Mouse (Mus musculus) heart, embryonic 11.5 days (tissue): Measurements from ENCODE around the gene Nrxn1. TPM values are rescaled to one million over a fixed set of nuclear protein-coding genes. Genes with fewer than 3 reads are reported as not detected.

Source experiments
- ATAC-seq: fragments of 200-750 bp; cut with Nextera tagmentation; replicated peaks from 2 replicates; pipeline ENCODE4 v1.8.0; 2017; ENCODE audit warnings: moderate library complexity; ENCODE audit not compliant: insufficient number of reproducible peaks, low FRiP score, low TSS enrichment
- H3K27ac ChIP-seq: fragments of 300-500 bp; sonication (generic); 2 replicates; pipeline ENCODE4 v1.5.1; 2014; ENCODE audit warnings: mild to moderate bottlenecking, low read depth, low read length
- H3K27me3 ChIP-seq: fragments of 300-500 bp; sonication (generic); 2 replicates; pipeline ENCODE4 v1.6.1; 2014; ENCODE audit warnings: mild to moderate bottlenecking, low read length, mixed read lengths; ENCODE audit not compliant: control insufficient read depth, insufficient read depth
- H3K36me3 ChIP-seq: fragments of 300-500 bp; sonication (generic); 2 replicates; pipeline ENCODE4 v1.6.1; 2014; ENCODE audit warnings: mild to moderate bottlenecking, low read length, moderate library complexity, mixed read lengths; ENCODE audit not compliant: control insufficient read depth, insufficient read depth
- H3K4me1 ChIP-seq: fragments of 300-500 bp; sonication (generic); 2 replicates; pipeline ENCODE4 v1.6.1; 2014; ENCODE audit warnings: low read length; ENCODE audit not compliant: control insufficient read depth, insufficient read depth
- H3K4me2 ChIP-seq: fragments of 300-500 bp; sonication (generic); 2 replicates; pipeline ENCODE4 v1.6.1; 2014; ENCODE audit warnings: mild to moderate bottlenecking, moderate library complexity
- H3K4me3 ChIP-seq: fragments of 300-500 bp; sonication (generic); 2 replicates; pipeline ENCODE4 v1.5.1; 2014; ENCODE audit warnings: low read depth, low read length
- H3K9ac ChIP-seq: fragments of 300-500 bp; sonication (generic); 2 replicates; pipeline ENCODE4 v1.6.1; 2014; ENCODE audit warnings: mild to moderate bottlenecking, low read depth, low read length, moderate library complexity
- H3K9me3 ChIP-seq: fragments of 300-500 bp; sonication (generic); replicated peaks from 2 replicates; pipeline ENCODE4 v1.6.1; 2016; ENCODE audit warnings: low read length; ENCODE audit not compliant: control insufficient read depth
- WGBS: fragments of 180-500 bp; shearing (Covaris S2); extraction: QIAGEN DNeasy Blood & Tissue Kit; methylation state at CpG from one replicate; pipeline ENCODE4 v1.1.7; 2014; ENCODE audit not compliant: insufficient replicate concordance; 5-methylcytosine and 5-hydroxymethylcytosine counted together
- polyA plus RNA-seq: library from polyadenylated mRNA; unstranded; fragments of >200 nt; fragmentation: Nextera tagmentation; extraction: Ambion mirVana; gene quantifications from 2 replicates; pipeline ENCODE4 v1.2.1, GENCODE M21; 2014

The Nrxn1 gene
- polyA plus RNA-seq, 1 experiment from 2014 or later, result 2.1 TPM

GRCm38 (mm10) chr17:90420757-90421156 is 672.1 kb downstream of the Nrxn1 start:
- Histone ChIP-seq H3K36me3 (no peaks in the 10 kb centered on the region), H3K4me1 (no peaks in the 10 kb centered on the region), H3K9ac (no peak overlapping the region), H3K27me3 (no peaks in the 10 kb centered on the region), H3K4me2 (no peak overlapping the region), H3K27ac (no peak overlapping the region), H3K4me3 (no peak overlapping the region), H3K9me3 (no peaks in the 10 kb centered on the region)
- WGBS, result 85% methylated on average over 2 of the region's 2 CpGs
- no peak for ATAC-seq

- no peaks in the 10 kb centered on the region for H3K36me3 ChIP-seq
- no peak overlapping the region for H3K4me3 ChIP-seq
- 79% methylated on average over 1 of the region's 1 CpGs for WGBS
- H3K27ac ChIP-seq, result no peak overlapping the region
- H3K9ac ChIP-seq, result no peak overlapping the region
- H3K4me1 ChIP-seq, result no peaks in the 10 kb centered on the region
- H3K27me3 ChIP-seq, result no peaks in the 10 kb centered on the region
- ATAC-seq, result no peak
- no peak overlapping the region for H3K4me2 ChIP-seq
- no peaks in the 10 kb centered on the region for H3K9me3 ChIP-seq
These were observed 673.3 kb downstream of the Nrxn1 start for GRCm38 (mm10) chr17:90419615-90420014.

- Histone ChIP-seq H3K4me3 (no peak overlapping the region), H3K27me3 (no peaks in the 10 kb centered on the region), H3K27ac (no peak overlapping the region), H3K36me3 (no peaks in the 10 kb centered on the region), H3K9me3 (no peaks in the 10 kb centered on the region), H3K9ac (no peak overlapping the region), H3K4me1 (no peaks in the 10 kb centered on the region), H3K4me2 (no peak overlapping the region)
- ATAC-seq, result no peak
These were observed 696.5 kb downstream of the Nrxn1 start for GRCm38 (mm10) chr17:90396357-90396756.

GRCm38 (mm10) chr17:90394606-90395005 is 698.3 kb downstream of the Nrxn1 start:
- Histone ChIP-seq H3K9ac (no peak overlapping the region), H3K9me3 (no peaks in the 10 kb centered on the region), H3K4me3 (no peak overlapping the region), H3K27me3 (no peaks in the 10 kb centered on the region), H3K36me3 (no peaks in the 10 kb centered on the region), H3K4me1 (no peaks in the 10 kb centered on the region), H3K4me2 (no peak overlapping the region), H3K27ac (no peak overlapping the region)
- 68% methylated on average over 6 of the region's 6 CpGs for WGBS
- no peak for ATAC-seq

GRCm38 (mm10) chr17:90392751-90393150 is 700.1 kb downstream of the Nrxn1 start:
- Histone ChIP-seq H3K4me2 (no peak overlapping the region), H3K4me3 (no peak overlapping the region), H3K9me3 (no peaks in the 10 kb centered on the region), H3K27me3 (no peaks in the 10 kb centered on the region), H3K36me3 (no peaks in the 10 kb centered on the region), H3K4me1 (no peaks in the 10 kb centered on the region), H3K9ac (no peak overlapping the region), H3K27ac (no peak overlapping the region)
- 78% methylated on average over 1 of the region's 1 CpGs for whole genome bisulfite sequencing
- ATAC-seq, result no peak

GRCm38 (mm10) chr17:90390316-90391212 is 702.3 kb downstream of the Nrxn1 start:
- no peak overlapping the region for H3K4me3 ChIP-seq
- H3K9me3 ChIP-seq, result no peaks in the 10 kb centered on the region
- H3K4me1 ChIP-seq, result no peaks in the 10 kb centered on the region
- ATAC-seq, result no peak
- no peak overlapping the region for H3K9ac ChIP-seq
- no peaks in the 10 kb centered on the region for H3K27me3 ChIP-seq
- 46% methylated on average over 7 of the region's 7 CpGs for WGBS
- no peaks in the 10 kb centered on the region for H3K36me3 ChIP-seq
- H3K27ac ChIP-seq, result no peak overlapping the region
- no peak overlapping the region for H3K4me2 ChIP-seq

GRCm38 (mm10) chr17:90384856-90385255 is 708.0 kb downstream of the Nrxn1 start:
- no peaks in the 10 kb centered on the region for H3K27me3 ChIP-seq
- no peaks in the 10 kb centered on the region for H3K9me3 ChIP-seq
- H3K4me1 ChIP-seq, result no peaks in the 10 kb centered on the region
- H3K9ac ChIP-seq, result no peak overlapping the region
- 65% methylated on average over 2 of the region's 2 CpGs for WGBS
- no peak overlapping the region for H3K4me3 ChIP-seq
- H3K4me2 ChIP-seq, result no peak overlapping the region
- no peak for ATAC-seq
- H3K27ac ChIP-seq, result no peak overlapping the region
- H3K36me3 ChIP-seq, result no peaks in the 10 kb centered on the region

- ATAC-seq, result peak; percentile 26; the same call in 1 of the 2 replicates
- WGBS, result 39% methylated on average over 5 of the region's 5 CpGs
- no peaks in the 10 kb centered on the region for H3K27me3 ChIP-seq
- H3K36me3 ChIP-seq, result no peaks in the 10 kb centered on the region
- no peak overlapping the region for H3K9ac ChIP-seq
- no peak overlapping the region for H3K4me3 ChIP-seq
- no peaks in the 10 kb centered on the region for H3K9me3 ChIP-seq
- H3K27ac ChIP-seq, result no peak overlapping the region
- H3K4me2 ChIP-seq, result no peak overlapping the region
- no peaks in the 10 kb centered on the region for H3K4me1 ChIP-seq
These were observed 710.1 kb downstream of the Nrxn1 start for GRCm38 (mm10) chr17:90382496-90383443.
